Mouse (Mus musculus): Measurements from ENCODE around the gene Olfr371.

- TF ChIP-seq CTCF (IDR thresholded peaks at IDR 0.05; ENCODE audit: low read depth) (no peak), EP300 (IDR thresholded peaks at IDR 0.05; ENCODE audit: low read depth) (no peak)
Measured at GRCm38 (mm10) chr8:85220992-85221391, 4.8 kb upstream of the Olfr371 start.

Data from liver, embryonic 14.5 days (tissue).